Mouse (Mus musculus) T-helper 2 cell (primary cell): Measurements from ENCODE around the gene Gpr146.
"Not testable (repeated sequence)": the region's sequence is repeated elsewhere in the genome, so short reads cannot be mapped to it uniquely, and the experiment has no call there.

Experiments
- in situ Hi-C: fragments of 300-600 bp; cut with MboI, MseI; formaldehyde crosslinking; loops from one replicate; pipeline ENCODE4 v1.15.1; 2025; ENCODE audit warnings: high pct_unique_total_duplicates

The Gpr146 gene

DNA sequence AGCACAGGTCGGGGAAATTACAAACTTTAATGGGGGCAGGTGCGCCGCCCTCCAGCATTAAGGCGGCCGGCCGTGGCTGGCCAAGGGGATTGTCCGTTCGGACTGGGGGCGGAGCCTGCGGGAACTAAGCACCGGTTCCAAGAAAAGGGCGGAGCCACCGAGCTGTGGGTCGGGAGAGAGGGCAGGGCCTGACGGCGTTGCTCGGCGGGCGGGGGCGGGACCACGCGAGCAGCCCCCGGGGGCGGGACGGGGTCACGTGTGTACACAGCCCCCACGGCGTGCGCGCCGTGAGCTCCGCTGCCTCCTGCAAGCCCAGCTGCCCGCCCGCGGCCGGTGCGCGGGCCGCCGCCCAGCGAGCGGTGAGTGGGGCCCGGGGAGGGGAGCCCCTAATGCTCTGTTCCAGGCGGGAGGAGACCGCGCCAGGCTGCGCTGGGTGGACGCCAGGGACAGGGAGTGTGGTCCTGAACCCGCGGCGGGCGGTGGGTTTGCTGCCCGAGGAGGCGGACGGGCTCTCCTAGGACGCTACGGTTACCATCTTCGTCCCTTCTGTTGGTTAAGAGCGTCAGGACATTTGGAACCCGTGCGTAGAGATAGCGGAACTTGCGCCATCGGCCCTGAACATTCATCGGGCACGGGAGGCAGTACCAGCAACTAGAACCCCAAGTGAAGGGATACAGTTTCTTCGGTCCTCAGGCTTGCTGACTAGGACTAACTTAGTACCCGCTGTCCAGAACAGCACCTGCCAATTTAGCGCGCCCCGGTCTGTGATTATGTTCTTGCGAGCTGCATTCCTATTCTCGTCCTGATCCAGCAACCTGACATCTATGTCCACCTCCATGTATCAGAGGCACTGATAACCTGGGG, 3.1 kb downstream of the Gpr146 start:
- in situ Hi-C loops = no loop called here

DNA sequence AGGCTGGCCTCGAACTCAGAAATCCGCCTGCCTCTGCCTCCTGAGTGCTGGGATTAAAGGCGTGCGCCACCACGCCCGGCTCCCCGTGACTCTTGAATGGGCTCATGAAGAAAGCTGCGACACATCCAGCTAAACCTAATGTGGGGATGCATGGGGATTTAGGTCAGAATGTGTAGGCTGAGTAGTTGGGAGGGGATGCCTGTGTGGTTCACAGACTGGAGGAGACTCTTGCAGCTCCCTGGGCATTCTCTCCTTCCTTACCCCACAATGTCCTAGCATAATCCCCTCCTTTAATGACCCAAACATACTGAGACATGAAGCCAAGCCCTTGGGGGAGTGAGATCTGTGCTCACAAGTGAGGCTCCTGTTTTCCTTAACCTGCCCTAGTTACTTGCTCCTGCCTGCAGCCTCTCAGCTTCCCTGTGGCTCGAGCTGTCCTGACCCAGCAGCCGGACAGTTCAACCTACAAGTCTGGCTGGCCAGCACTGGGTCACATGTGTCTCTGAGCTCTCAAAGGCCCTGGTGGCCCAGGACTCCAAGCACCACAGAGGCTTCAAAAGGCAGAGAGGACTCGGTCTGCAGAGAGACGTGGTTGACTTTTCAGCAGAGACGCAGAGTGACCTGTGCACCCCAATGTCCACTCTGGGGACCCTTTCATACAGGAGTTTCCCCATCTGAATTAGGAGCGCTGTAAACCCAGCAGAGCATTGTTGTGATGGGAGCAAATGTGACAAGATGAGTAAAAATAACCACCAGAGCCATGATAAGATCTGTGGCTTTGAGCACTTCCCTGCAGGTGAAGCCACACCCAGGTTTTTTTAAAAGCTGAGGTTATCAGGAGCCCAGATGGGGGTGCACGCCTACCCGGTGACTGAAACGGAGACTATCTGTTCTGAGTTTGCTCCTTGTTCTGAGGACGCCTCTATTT, 4.4 kb downstream of the Gpr146 start:
- in situ Hi-C loops = no loop called here

DNA sequence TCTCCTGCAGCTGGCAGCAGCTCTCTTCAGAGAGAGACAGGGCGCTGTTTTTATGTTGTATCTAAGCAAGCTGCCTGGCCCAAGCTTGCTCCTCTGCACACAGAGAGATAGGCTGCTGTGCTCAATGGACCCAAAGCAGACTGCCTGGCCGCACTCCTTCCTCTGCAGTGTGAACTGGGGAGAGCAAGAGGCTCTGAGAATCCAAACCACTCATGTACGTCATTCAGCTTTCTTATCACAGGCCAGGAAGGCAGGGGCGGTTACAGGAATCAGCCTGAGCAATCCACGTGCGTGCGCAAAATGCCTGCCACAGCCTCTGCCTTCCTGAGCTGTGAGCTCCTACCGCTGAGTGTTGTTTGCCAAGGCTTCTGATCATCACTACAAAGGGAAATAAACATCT, 5.3 kb downstream of the Gpr146 start:
- in situ Hi-C loops = no loop called here

DNA sequence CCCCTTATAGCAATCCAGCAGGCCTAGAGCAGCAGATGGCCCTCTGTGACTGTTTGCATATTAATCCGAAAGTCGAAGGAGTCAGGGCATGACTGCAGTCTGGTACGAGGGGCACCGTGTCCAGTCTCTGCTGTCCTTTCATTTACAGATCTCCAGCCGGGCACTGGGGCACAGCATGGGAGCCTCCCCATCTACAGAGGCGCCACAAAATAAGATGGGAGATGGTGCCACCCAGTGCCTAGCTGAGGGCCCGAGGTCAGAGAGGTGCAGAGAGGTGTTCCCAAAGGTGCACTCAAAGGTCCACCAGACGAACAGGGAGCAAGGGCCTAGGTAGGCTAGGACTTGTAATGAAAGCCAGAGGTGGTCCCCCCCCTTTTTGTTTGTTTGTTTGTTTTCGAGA, 5.7 kb downstream of the Gpr146 start:
- in situ Hi-C loops = no loop called here

DNA sequence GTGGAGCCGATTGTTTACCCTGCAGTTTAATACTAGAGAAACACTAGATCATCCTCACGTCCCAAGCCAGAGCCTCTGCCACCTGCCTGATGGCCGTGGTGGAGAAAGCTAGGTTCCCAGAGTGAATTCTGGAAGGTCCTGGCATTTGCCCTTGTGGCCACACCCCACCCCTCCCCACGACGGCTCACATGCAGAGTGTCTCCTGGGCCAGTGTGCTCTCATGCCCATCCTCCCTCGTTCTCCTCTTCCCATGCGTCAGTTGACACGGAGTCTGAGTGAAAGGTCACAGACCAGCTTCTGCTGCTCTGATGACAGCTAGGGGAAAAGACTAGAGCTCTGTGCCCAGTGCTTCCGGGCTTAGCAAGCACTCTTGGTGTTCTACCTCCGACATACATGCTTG, 7.0 kb downstream of the Gpr146 start:
- in situ Hi-C loops = no loop called here

DNA sequence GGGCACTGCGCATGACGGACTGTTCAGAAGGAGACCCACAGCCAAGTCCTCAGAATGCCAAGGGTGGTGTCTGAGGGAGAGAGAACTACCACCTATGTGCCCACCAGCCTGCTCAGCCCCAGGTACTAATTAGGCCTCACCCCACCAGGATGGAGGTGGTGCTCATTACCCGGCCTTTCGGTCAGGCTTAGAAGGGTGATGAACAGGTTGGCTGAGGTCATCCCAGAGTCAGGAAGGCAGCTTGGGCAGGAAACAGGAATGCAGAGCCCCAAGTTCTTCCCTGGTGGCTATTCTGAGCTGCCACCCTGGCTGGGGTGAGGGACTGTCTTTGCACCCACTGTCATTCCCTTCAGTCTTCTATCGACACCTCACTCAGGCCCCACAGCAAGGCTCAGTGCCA, 8.6 kb downstream of the Gpr146 start:
- in situ Hi-C loops = no loop called here

DNA sequence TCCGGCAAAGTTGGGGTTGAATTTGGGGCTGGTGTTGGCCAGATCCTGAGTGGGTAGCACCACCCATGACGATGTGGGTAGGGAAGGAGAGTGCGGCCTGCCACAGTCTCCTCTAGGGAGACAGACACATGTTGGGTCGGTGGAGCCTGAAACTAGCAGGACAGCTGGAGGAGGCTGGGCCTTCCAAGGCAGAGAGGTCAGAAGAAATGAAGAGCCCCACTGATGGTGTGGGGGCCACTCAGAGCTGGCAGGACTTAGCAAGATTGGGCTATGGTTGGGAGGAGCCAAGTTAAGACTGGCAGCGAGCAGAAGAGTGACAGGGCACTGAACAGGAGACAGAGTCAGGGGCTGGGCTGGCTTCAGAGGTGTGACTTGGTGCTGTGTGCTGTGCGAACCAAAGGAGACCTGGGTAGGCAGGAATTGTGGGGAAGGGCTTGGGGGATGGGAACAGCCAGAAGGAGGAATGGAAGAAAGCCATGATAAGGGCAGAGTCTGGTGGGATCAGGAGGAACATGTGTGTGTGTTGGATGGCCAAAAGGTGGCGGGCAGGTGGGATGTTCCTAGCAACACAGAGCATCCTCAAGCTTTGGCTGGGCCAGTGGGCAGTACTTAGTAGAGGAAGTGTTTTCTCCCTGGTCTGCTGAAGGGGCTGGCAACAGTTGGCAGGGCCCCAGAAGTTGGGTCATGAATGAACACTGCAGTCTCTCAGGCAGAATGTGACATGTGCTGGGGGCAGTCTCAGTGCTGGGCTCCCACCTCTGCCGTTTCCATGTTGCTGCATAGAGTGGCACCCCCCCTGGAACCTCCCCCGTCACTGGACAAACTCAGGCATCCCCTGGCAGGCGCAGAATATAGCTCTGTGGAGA, 10.1 kb downstream of the Gpr146 start:
- in situ Hi-C loops = no loop called here

DNA sequence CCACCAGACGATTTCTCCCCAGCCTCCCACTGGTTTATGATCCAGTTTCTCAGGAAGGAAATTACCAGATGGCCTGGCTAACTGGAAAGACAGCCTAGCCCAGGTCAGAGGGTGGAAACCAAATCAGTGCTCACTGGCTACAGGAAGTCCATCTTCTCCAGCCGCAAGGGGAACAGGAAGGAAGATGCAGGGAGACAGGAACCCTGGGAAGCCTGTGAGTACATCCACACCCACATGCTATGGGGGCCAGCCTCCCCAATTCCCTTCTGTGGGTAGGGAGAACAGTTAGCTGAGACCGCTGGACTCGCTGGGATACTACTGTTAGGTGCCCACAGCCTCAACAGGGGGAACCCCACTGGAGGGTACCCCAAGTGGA, 10.7 kb downstream of the Gpr146 start:
- in situ Hi-C loops = no loop called here

DNA sequence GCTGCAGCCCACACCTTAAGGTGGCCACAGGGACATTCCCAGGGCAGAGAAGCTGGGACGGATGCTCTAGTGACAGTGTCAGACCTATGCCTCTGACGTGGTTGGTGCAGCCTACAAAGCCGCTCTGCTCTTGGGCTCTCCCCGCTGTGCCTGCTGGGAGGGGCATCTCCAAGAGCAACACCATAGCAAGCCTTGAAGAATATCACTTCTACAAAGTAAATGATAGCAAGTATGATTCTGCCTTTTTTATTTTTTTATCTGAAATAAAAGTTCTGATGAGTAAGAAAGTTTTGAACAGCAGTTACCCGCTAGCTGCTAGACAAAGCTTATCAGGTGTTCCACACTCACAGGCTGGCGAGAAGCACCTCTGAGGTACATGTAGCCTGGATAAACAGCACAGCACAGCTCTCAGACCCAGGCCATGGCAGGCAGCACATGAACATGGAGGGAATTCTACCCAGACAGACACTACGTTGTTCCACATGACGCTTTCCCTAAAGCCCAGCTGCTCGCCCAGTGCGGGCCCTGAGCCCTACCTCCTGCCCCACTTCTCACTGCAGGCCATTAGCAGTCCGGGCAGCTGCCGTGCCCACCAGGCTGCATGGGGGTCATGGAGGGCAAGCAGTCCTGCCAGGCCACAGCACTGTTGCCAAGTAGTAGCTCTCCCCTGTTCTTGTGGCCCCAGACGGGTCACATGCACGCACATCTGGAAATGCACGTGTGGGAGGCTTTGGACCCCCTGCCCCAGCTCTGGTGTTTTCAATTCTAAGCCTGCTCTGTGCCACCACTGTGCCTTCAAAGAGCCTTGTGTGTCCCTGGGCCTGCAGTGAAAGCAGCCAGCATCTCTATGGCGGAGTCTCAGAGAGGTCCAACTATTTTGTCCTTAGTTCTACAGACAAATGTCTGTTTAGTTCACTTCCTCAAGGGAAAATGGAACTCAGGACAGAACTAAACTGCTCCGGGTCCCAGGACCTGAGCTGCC, 11.5 kb downstream of the Gpr146 start:
- in situ Hi-C loops = no loop called here

DNA sequence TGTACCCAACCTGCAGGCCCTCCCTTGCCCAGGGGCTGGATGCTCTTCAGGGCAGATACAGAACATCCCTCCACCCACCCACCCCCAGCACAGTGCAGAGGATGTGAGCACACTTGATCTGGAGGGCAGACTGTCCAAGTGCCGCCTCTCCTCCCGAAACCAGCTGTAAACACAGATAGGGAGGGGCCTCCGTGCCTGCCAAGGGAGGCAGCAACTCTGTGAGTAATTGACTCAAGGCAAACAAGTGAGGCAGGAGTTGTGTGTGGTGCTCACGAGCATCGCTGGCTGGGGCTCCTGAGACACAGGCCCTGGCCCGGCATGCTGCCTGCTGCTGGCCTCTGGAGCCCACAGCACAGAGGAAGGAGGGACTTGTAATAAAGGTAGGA, 12.2 kb downstream of the Gpr146 start:
- in situ Hi-C loops = no loop called here

DNA sequence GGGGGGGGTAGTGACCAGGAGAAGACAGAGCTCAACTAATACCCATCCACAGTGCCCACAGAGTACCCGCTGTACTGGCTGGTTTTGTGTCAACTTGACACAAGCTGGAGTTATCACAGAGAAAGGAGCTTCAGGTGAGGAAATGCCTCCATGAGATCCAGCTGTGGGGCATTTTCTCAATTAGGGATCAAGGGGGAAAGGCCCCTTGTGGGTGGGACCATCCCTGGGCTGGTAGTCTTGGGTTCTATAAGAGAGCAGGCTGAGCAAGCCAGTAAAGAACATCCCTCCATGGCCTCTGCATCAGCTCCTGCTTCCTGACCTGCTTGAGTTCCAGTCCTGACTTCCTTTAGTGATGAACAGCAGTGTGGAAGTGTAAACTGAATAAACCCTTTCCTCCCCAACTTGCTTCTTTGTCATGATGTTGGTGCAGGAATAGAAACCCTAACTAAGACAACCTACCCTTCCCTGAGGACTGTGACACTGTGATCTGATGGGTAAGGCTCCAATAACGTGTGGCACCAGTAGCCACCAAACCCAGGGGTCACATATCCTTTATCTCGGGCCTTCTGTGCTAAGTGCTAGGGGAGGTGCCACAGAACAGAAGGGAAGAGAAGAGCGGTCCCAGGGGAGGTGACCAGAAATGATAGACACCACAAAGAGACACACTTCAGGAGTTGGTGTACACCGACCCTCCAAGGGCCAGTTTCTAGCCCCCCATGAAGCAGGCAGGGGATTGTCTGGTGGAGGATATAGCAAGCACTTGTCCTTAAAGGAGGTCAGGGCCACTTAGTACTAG, 13.0 kb downstream of the Gpr146 start:
- in situ Hi-C loops = not testable (repeated sequence)

DNA sequence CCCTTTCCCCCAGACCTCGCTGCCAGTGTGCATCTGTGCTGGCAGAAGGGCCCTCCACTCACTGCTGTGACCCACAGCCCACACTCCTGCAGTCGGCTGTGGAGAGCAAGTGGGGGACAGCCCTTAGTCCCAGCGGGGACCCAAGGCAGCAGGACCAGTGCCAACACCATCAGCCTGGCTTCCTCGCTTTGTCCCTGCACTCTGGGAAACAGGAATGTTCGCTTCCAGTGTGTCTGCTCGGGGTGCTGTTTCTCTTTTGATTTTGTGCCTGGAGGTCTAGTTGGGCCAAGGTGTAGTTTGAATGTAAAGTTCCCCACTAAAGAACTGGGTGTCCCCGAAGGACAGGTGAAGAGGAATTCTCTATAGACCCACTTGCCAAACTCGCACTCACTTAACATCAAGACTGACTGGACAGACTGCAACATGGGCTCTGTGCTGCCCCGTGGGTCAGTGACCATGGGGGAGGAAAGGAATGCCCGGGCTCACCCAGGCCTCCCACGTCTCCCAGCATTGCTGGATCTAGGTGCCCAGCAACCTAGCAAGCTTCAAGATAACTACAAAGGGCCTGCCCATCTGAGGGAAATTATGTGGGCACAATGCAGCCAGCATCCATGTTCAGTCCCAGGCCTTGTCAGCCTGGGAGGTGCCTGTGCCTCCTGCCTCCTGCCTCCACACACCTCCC, 14.0 kb downstream of the Gpr146 start:
- in situ Hi-C loops = no loop called here

DNA sequence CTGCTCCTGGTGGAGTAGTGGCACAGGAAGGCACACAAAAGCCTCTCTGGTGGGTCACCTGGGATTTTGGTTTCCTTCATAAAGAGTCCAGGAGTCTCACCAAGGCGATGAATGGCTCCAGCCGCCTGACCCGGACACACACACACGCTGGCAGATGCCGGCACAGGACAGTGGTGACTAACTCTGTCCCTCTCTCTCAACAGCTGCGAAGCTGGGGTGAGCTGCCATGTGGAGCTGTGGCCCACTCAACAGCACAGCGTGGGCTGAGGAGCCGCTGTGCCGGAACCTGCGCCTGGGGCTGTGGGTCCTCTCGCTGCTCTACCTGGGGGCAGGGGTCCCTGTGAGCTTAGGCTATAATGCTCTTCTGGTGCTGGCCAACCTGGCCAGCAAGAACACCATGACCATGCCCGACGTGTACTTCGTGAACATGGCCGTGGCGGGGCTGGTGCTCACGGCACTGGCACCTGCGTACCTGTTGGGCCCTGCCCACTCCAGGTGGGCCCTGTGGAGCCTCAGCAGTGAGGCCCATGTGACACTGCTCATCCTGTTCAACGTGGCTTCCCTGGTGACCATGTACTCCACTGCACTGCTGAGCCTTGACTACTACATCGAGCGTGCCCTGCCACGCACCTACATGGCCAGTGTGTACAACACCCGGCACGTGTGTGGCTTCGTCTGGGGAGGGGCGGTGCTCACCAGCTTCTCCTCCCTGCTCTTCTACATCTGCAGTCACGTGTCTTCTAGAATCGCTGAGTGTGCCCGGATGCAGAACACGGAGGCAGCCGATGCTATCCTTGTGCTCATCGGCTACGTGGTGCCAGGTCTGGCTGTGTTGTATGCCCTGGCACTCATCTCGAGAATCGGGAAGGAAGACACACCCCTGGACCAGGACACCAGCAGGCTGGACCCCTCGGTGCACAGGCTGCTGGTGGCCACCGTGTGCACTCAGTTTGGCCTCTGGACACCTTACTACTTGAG, 15.0 kb downstream of the Gpr146 start:
- in situ Hi-C loops = no loop called here

DNA sequence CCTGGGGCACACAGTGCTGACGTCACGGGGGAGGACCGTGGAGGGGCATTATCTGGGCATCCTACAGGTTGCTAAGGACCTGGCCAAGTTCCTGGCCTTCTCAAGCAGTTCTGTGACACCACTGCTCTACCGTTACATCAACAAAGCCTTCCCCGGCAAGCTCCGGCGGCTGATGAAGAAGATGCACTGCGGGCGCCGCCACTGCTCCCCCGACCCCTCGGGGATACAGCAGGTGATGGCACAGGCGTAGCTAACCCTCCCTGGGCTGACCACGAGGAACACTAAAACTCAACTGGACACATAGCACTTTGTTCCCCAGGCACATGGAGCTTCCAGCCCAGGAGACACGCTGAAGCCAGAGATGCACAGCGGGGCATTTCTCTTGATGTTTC, 15.7 kb downstream of the Gpr146 start:
- in situ Hi-C loops = no loop called here

DNA sequence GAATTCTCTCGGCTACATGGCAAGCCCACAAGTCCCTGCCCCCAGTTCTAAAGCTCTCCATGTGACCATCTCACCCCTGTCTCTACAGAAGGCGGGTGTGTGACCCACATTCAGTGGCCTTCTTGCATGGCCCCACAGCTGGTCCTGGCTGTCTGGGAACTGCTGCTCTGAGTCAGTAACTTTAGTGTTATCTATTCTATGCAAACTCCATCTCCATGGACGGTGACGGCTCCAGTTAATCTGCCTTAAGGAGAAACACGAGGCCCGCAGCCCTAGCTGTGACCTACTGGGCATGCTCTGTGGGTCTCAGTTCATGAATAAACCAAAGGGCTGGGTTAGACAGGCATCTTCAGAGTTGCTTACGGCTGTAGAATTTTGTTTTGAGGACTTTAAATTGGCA, 16.9 kb downstream of the Gpr146 start:
- in situ Hi-C loops = no loop called here

DNA sequence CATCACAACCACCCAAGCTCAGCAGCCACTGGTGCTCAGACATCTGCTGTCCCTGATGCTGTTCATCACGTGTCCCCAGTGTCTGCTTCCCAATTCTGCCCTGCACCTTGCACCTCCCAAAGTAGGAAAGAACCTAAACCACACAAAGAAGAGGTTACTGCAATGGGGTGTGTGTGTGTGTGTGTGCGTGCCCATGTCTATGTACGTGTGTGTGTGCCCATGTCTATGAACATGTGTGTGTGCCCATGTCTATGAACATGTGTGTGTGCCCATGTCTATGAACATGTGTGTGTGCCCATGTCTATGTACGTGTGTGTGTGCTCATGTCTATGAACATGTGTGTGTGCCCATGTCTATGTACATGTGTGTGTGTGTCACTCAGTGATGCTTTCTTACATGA, 18.0 kb downstream of the Gpr146 start:
- in situ Hi-C loops = no loop called here

DNA sequence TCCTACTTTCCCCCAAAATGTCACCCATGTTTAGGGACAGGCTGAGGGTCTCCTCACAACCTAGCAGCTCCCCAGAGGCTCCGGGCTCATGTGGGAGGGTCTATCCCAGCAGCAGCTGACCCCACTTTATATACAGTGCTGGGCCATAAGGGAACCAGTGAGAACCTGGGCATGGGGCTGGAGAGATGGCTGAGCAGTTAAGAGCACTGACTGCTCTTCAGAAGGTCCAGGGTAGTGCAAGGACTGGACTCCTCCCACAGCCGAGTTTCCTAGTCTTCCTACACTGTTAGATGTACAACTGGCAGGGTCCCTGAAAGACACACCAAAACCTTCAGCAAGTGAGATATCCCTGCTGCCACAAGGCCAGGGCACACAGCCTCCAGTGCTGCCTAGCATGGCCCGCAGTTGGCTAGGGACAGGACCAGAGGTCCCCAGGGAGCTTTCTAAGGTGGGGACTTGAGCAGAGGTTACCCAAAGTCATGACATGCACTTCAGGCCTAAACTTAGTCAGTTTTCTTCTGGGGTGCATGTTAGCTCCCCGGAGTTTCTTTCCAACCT, 19.9 kb downstream of the Gpr146 start:
- in situ Hi-C loops = no loop called here
